Mouse (Mus musculus) MEL (cell line): ENCODE results near the gene Nsd1. TPM values are rescaled to one million over a fixed set of nuclear protein-coding genes. Genes with fewer than 3 reads are reported as not detected.

Experiments used
- DNase-seq: peaks from one replicate; pipeline ENCODE4 v3.0.0; 2011; ENCODE audit warnings: low read depth, low spot score
- H3K27ac ChIP-seq: 2 replicates; pipeline ENCODE4 v1.5.1; 2012; ENCODE audit warnings: low read depth, mild to moderate bottlenecking, control low read depth, low read length, moderate library complexity; ENCODE audit not compliant: control insufficient read depth
- H3K27me3 ChIP-seq, 2 experiments: fragments of 150-350 bp in 1 of 2; sonication (generic) in 1 of 2; 2 replicates each; pipeline ENCODE4 v1.6.1; 2012; ENCODE audit warnings: low read length in 2 of 2, mild to moderate bottlenecking in 2 of 2, improper control_type of control experiment in 1 of 2, moderate library complexity in 1 of 2; ENCODE audit not compliant: insufficient read depth in 2 of 2, control insufficient read depth in 1 of 2
- H3K36me3 ChIP-seq, 2 experiments: 2 replicates each; pipeline ENCODE4 v1.6.1; 2012 to 2014; ENCODE audit warnings: low read length in 2 of 2, improper control_type of control experiment in 1 of 2, inconsistent platforms in 1 of 2, mild to moderate bottlenecking in 1 of 2; ENCODE audit not compliant: insufficient read depth in 2 of 2, control insufficient read depth in 1 of 2
- H3K4me1 ChIP-seq, 2 experiments: fragments of 150-350 bp in 1 of 2; sonication (generic) in 1 of 2; 2 replicates each; pipeline ENCODE4 v1.6.1; 2012; ENCODE audit warnings: low read length in 2 of 2, improper control_type of control experiment in 1 of 2, mild to moderate bottlenecking in 1 of 2; ENCODE audit not compliant: insufficient read depth in 2 of 2, control insufficient read depth in 1 of 2
- H3K4me3 ChIP-seq, 2 experiments: fragments of 150-350 bp in 1 of 2; sonication (generic) in 1 of 2; 2 replicates each; pipeline ENCODE4 v1.5.1; 2012; ENCODE audit warnings: low read depth in 2 of 2, low read length in 2 of 2, mild to moderate bottlenecking in 2 of 2, moderate library complexity in 2 of 2, control low read depth in 1 of 2, improper control_type of control experiment in 1 of 2; ENCODE audit not compliant: control insufficient read depth in 1 of 2, insufficient read depth in 1 of 2
- H3K79me2 ChIP-seq: 2 replicates; pipeline ENCODE4 v1.6.1; 2012; ENCODE audit warnings: mild to moderate bottlenecking, low read length, moderate library complexity; ENCODE audit not compliant: control insufficient read depth, poor library complexity, insufficient read depth
- H3K9ac ChIP-seq: 2 replicates; pipeline ENCODE4 v1.6.1; 2012; ENCODE audit warnings: low read depth, mild to moderate bottlenecking, control low read depth, low read length, moderate library complexity; ENCODE audit not compliant: control insufficient read depth, poor library complexity, severe bottlenecking
- H3K9me3 ChIP-seq: fragments of 150-350 bp; sonication (generic); replicated peaks from 2 replicates; pipeline ENCODE4 v1.6.1; 2012; ENCODE audit warnings: mild to moderate bottlenecking, low read length, improper control_type of control experiment, moderate library complexity; ENCODE audit not compliant: insufficient read depth
- CHD1 ChIP-seq: IDR thresholded peaks from 2 replicates; pipeline ENCODE4 v1.6.1; 2012; ENCODE audit warnings: low read depth, mild to moderate bottlenecking, inconsistent platforms, low read length, improper control_type of control experiment
- CHD2 ChIP-seq: IDR thresholded peaks from 2 replicates; pipeline ENCODE4 v1.6.1; 2011; ENCODE audit warnings: low read length, improper control_type of control experiment
- E2F4 ChIP-seq: IDR thresholded peaks from 2 replicates; pipeline ENCODE4 v1.6.1; 2011; ENCODE audit warnings: low read depth, low read length, improper control_type of control experiment, borderline replicate concordance
- EP300 ChIP-seq, 2 experiments: IDR thresholded peaks; 2 replicates each; pipeline ENCODE4 v1.6.1; 2011; ENCODE audit warnings: improper control_type of control experiment in 2 of 2, low read length in 2 of 2, low read depth in 1 of 2, mild to moderate bottlenecking in 1 of 2
- JUND ChIP-seq: IDR thresholded peaks from 2 replicates; pipeline ENCODE4 v1.6.1; 2011; ENCODE audit warnings: low read depth, mild to moderate bottlenecking, improper control_type of control experiment, low read length
- MXI1 ChIP-seq: IDR thresholded peaks from 2 replicates; pipeline ENCODE4 v1.6.1; 2011; ENCODE audit warnings: mild to moderate bottlenecking, low read depth, low read length, improper control_type of control experiment
- MYB ChIP-seq: IDR thresholded peaks from 2 replicates; pipeline ENCODE4 v1.6.1; 2011; ENCODE audit warnings: mild to moderate bottlenecking, low read depth, low read length, improper control_type of control experiment
- POLR2A ChIP-seq, 2 experiments: IDR thresholded peaks; 2 replicates each; pipeline ENCODE4 v1.6.1; 2011 to 2012; ENCODE audit warnings: low read length in 2 of 2, mild to moderate bottlenecking in 2 of 2, control low read depth in 1 of 2, improper control_type of control experiment in 1 of 2, low read depth in 1 of 2, moderate library complexity in 1 of 2; ENCODE audit not compliant: control insufficient read depth in 1 of 2, insufficient read depth in 1 of 2, poor library complexity in 1 of 2
- POLR2AphosphoS2 ChIP-seq: IDR thresholded peaks from 2 replicates; pipeline ENCODE4 v1.6.1; 2011; ENCODE audit warnings: low read length, improper control_type of control experiment
- RAD21 ChIP-seq: IDR thresholded peaks from 2 replicates; pipeline ENCODE4 v1.6.1; 2011; ENCODE audit warnings: mild to moderate bottlenecking, low read depth, low read length, improper control_type of control experiment
- USF1 ChIP-seq: IDR thresholded peaks from 2 replicates; pipeline ENCODE4 v1.6.1; 2014; ENCODE audit warnings: low read depth, mild to moderate bottlenecking, inconsistent platforms, low read length, improper control_type of control experiment, moderate library complexity
- ZNF384 ChIP-seq: IDR thresholded peaks from 2 replicates; pipeline ENCODE4 v1.6.1; 2012; ENCODE audit warnings: low read depth, mild to moderate bottlenecking, inconsistent platforms, low read length, improper control_type of control experiment
- polyA plus RNA-seq, 2 experiments: library from polyadenylated mRNA; stranded (reverse) in 1 of 2; unstranded in 1 of 2; fragments of >175 nt in 1 of 2; fragments of >200 nt in 1 of 2; gene quantifications; 2 replicates each; pipeline versions ENCODE4 v1.2.1 to v1.2.4; 2012; ENCODE audit warnings: low replicate concordance in 2 of 2, low read depth in 1 of 2; ENCODE audit not compliant: insufficient read length in 2 of 2, insufficient read depth in 1 of 2, missing spikeins in 1 of 2
- total RNA-seq: library from RNA; depleted of rRNA; stranded (reverse); fragments of 300-350 nt; gene quantifications from 2 replicates; pipeline ENCODE4 v1.2.3, GENCODE M21; 2012

Nsd1 gene
- total and polyA plus RNA-seq, 3 experiments = 6.3 to 59.3 (median 10.0) TPM

DNA sequence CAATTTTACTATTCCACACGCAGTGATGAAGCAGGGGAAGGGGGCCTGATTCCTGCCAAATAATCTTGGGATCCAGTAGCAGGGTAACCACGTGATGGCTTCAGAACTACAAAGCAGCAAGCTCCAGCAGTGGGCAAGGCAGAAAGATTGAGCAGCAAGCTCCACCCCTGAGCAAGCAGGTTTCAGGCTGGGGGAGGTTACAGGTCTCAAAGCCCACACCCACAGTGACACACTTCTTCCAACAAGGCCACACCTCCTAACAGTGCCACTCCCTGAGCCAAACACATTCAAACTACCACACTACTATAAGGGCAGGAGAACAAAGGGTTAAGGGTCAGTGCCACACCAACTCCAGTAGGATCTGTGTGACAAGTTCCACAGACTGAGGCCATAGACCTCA, 129.7 kb downstream of the Nsd1 start:
- DNase-seq = no peak
- Histone ChIP-seq H3K27ac (no peak overlapping the region), H3K4me1 (0 out of 4 replicates have a peak, but pooled peaks cover 0 to 3% of the 10 kb centered on the region in 2 experiments), H3K79me2 (no peaks in the 10 kb centered on the region), H3K36me3 (no peaks in the 10 kb centered on the region), H3K9me3 (no peaks in the 10 kb centered on the region), H3K9ac (no peak overlapping the region), H3K4me3 (no peak overlapping the region), H3K27me3 (no peaks in the 10 kb centered on the region)
- TF ChIP-seq MXI1 (0 out of 2 replicates have a peak, but pooled peaks have one; percentile 22), USF1 (no peak)

GRCm38 (mm10) chr13:55342469-55342868, 132.9 kb downstream of the Nsd1 start:
- Histone ChIP-seq H3K36me3 (no peaks in the 10 kb centered on the region; a peak in 1 of 4 replicates), H3K27me3 (no peaks in the 10 kb centered on the region), H3K9ac (no peak overlapping the region), H3K4me1 (0 out of 4 replicates have a peak, but pooled peaks cover 0 to 3% of the 10 kb centered on the region in 2 experiments), H3K4me3 (no peak overlapping the region), H3K27ac (no peak overlapping the region), H3K79me2 (no peaks in the 10 kb centered on the region)
- DNase-seq = no peak
- TF ChIP-seq POLR2AphosphoS2 = peak; percentile 50; the same call in 1 of the 2 replicates
- TF ChIP-seq CHD1 = no peak
- TF ChIP-seq, all 39 proteins: peak for 1
- H3K9me3 ChIP-seq = no peaks in the 10 kb centered on the region

DNA sequence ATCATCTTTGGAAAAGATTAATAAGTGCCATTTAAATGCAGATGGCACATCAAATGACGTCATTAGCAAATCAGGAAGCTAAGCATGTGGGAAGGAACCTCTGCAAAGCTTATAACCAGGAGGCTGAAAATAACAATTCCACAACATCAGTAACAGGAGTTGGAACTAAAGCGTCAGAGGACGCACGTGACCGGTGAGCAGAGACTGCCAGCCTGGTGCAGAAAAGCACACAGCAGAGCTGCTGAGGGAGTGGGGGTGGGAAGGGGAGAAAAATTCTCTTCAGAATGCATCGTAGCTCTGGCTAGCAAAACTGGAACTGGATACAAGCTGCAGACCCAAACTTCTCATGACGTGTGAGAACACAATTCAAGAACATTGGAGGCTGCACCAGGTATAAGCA, 134.7 kb downstream of the Nsd1 start:
- Histone ChIP-seq H3K4me1 (0 out of 4 replicates have a peak, but pooled peaks cover 0 to 3% of the 10 kb centered on the region in 2 experiments), H3K4me3 (no peak overlapping the region), H3K27ac (no peak overlapping the region), H3K27me3 (no peaks in the 10 kb centered on the region), H3K79me2 (no peaks in the 10 kb centered on the region), H3K9ac (no peak overlapping the region), H3K9me3 (no peaks in the 10 kb centered on the region), H3K36me3 (peaks cover 0 to 6% of the 10 kb centered on the region in 2 experiments; a peak in 2 of 4 replicates)
- TF ChIP-seq JUND = no peak
- no peak for TF ChIP-seq MYB
- TF ChIP-seq CHD2 = no peak
- no peak for TF ChIP-seq E2F4
- no peak; a peak in 1 of 4 replicates for TF ChIP-seq POLR2A (IDR thresholded peaks at IDR 0.05; ENCODE audit: control insufficient read depth in 1 of 2, insufficient read depth in 1 of 2, low read depth in 1 of 2, low read length in 2 of 2, poor library complexity in 1 of 2)
- TF ChIP-seq POLR2AphosphoS2 = no peak
- no peak for TF ChIP-seq RAD21
- TF ChIP-seq CHD1 = no peak
- TF ChIP-seq ZNF384 = no peak
- no peak for TF ChIP-seq EP300 (IDR thresholded peaks at IDR 0.05; ENCODE audit: low read depth in 1 of 2, low read length in 2 of 2)
- DNase-seq = no peak
